Mouse (Mus musculus) hematopoietic stem cell, adult 5-6 weeks (primary cell): ENCODE measurements at regions not wholly inside any gene's neighbourhood (a gene's known extent, or its start where the extent isn't known, plus 50 kb on each side); places are given as distances from the start of the nearest gene placed in this dataset.

Experiments
- ATAC-seq, 2 experiments: fragments of 125-278 bp in 1 of 2; replicated peaks in 1 of 2; 2 replicates each; pipeline ENCODE4 v1.8.0; 2016 to 2017; ENCODE audit warnings: inconsistent platforms in 2 of 2, mild to moderate bottlenecking in 2 of 2, moderate number of reproducible peaks in 2 of 2, low read depth in 1 of 2, moderate TSS enrichment in 1 of 2; ENCODE audit not compliant: low FRiP score in 2 of 2, poor library complexity in 2 of 2, severe bottlenecking in 2 of 2, insufficient read depth in 1 of 2, low TSS enrichment in 1 of 2

DNA sequence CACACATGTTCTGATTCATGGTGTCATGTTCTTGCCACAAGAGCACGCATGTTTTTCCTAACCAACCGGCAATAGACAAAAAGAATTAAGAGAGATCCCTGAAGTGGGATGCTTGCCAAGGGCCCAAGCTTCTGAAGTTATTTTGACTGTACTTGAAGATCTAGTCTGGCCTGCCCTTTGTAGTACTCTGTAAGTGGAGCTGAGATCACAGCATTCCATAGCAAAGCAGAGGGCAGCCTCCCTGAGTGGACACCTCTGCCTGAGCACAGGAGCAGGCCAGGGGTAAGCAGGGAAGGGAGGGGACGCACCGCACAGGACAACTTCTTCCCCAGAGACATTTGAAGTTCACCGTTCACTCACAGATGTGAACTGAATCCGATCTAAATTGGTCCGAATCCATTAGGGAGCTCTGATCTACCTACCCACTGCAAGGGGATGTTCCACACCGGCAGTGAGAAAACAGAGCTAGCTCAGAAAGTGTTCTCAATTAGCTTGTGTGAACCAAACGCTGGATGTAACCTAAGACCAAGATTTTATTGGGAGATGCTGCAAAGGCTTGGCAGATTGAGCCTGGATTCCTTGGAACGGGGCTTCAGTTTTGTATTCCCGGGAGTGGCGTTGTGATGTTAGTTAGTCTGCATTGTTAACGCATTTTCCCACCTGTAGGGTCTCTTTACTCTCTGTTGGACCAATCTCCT, 88.3 kb upstream of the Tspan5 start:
- no peak for ATAC-seq

DNA sequence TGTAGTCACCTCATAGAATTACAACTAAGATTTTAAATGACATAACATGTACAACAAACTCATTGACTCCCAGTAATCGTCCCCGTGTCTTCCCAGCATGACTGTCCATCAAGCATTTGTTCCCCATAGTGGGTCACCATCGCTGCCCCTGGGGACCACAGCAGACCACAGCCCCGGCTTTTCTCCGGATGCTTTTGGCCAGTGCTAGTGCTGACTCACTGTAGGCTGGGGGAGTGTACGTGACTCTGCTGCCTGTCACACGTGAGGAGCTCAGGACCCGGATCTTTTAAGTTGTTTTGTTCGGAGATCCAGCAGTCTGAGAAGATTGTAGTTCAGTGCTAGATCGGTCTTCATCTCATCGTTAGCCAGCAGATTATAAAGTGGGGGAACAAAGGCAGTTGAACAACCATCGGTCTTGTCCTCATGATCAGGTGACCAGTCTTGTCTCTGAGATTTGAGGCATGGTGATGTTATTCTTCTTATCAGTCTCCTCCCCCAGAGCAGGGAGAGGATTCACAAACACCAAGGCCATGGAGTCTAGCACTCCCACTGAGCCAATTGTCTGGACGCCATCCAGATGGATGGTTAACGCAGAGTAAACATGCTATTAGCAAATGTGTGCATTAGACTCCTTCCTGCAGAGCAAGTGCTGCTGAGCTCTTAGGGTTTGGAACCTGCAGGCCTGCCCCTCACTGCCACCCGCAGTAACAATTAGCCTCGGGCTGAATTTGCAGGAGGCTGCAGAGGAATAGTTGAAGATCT, 87.2 kb upstream of the Tspan5 start:
- no peak for ATAC-seq

DNA sequence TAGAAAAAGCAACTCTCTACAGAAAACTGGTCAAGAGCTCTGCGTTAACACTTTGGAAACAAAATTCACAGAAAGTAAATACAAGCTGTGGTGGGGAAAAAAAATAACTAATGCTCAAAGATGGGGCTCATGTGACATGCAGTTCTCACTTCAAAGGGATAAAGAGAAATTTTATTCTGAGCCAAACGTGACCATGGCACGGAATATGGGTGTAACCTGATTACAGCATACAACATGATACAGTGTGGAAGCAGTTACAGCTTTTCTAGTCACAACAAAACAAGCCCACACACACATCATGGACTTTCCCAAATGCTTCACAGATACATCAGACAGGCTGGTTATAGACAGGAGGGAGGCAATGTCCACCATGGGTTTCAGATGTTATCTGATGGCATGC, 86.5 kb upstream of the Tspan5 start:
- no peak for ATAC-seq

DNA sequence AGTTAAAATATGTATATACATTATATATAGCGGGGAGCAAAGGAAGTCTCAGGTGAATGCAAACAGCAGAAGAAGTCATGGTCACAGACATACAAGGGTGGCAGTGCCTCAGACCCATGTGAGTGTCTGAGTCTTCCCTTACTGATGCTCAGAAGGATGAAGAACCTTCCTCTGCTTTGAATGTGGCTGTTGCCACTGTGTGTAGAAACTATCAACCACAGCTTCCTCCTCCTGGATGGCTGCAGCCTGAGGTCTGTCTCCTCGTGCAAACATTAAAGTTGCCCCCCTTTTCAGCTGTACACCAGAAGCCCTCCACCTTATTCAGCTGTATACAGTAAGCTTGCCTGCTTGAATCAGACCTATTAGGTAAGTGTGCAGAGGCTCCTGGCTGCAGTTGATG, 79.4 kb upstream of the Tspan5 start:
- ATAC-seq: peak; percentile 48 to 56; a peak in 2 of 4 replicates

DNA sequence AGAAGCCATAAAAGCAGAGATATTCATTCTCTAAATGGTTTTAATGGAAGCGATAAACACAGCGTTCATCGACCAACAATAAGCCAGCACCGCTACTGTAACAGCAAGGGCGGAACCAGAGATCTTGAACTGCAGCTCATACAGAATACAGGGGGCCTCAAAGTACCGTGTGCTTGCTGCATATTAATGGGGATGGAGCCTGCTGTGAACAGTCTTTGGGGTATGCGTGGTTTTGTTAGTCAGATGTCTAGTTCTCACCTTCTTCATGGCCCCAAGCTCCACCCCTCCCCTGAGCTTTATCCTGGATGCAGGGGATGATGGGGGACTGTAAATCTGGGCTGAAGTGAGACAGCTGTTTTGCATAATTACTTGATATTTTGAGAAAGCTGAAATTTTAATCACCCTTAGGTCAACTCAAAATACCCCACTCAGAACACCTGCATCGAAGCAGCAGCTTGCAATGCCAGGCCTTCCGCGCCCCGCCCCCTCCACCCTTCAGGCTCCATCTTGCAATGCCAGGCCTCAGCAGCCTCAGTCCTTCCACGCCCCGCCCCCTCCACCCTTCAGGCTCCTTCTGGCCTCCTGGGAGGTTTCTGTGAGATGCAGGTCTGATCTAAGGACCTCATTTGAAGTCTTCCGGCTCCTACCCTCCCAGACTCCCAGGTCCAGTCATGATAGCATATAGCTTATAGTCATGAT, 73.5 kb upstream of the Tspan5 start:
- ATAC-seq: no peak

DNA sequence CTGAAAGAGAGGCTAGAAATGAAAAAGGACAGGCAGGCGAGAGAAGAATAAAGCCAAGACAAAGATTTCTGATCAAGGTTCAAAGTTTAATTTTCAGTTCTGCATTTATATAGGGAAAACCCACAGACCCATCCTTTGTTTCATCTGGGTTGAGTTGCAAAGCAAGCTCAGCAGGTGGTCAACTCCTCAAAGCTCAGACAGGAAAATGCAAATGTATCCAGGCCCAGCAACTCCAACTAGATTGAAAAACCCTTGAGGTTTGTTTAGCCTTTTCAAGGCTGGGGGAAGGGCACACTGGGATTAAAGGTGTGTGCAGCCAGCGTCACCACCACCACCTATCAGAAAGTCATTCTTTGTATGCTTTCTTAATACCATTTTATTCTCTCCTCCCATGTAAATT, 66.1 kb upstream of the Tspan5 start:
- no peak for ATAC-seq

DNA sequence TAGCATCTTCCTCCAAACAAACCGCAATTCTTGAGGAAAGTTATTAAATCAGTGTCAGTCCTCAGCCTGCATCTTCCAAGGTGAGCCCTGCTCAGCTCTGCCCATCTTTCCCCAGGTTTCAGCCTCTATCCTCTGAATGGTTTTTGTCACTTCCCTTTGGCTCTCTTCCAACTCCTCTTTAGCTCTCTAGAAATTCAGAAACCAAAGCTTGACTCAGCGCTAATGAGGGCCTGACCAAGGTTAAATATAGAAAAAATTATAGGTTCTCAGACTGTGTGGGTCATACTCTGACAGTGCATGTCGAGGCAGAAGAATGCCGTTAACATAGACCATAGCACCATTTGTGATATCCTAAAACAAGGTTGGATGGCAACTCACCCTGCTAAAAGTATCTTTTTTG, 63.6 kb upstream of the Tspan5 start:
- ATAC-seq: peak; percentile 71 to 85

DNA sequence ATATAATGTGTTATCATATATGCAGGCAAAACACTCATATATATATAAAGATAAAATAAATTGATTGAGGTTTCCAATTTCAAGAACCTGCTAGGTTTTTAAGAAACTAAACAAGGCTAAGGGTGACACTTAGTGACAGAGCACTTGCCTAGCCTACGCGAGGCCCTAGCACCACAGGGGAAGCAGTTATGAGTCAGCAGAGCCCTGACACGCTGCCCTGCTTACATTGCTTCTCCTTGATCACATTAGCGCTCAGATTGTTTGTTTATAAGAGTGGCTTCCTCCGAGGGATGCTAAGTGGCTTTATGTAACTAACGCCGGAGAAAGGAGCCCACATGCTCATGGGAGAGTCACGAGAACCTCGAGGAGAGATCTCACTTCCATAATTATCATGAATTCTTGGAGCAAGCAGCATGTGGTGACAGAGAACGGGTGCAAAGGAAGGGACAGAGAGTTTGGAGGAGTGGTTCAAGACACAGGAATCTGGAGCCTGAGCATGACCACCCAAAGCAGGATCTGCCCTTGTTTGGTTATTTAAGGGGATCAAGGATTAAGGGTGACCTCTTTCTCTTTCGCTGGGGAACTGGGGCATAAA, 55.3 kb upstream of the Tspan5 start:
- peak; percentile 68 to 85; a peak in 3 of 4 replicates for ATAC-seq

DNA sequence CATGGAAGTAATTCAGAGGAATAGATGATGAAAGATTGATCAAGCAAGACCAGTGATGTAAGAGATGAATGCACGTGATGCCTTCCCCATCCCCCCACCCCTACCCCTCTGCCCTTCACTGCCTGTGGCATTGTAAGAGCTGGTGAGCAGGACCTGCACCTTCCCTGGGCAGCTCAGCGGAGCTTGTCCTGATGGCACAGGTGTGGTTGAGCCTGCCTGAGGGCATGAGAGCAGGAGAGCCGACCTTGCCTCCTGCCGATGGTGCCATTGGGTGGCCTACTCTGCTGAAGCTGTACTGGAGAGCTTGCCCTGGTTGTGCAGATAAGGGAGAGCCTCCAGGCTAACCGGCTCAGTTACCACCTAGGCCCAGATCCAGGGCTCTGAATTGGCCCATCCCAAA, 53.4 kb upstream of the Tspan5 start:
- no peak for ATAC-seq
